ENCODE assay signal across 8 mouse cellular contexts in genomic region chr14:25420987-25421386, GRCm38 (mm10). TPM values are rescaled to one million over a fixed set of nuclear protein-coding genes. Genes with fewer than 3 reads are reported as not detected.
DNase-seq lines count a peak whose midpoint lies in the region; ATAC-seq and TF ChIP-seq lines count a peak whose summit lies in the region.

No protein-coding gene starts in this region.

- 90% methylated on average over 1 of the region's 1 CpGs for WGBS in embryonic facial prominence, embryonic 15.5 days
- 93% methylated on average over 1 of the region's 1 CpGs for WGBS in limb, embryonic 13.5 days

- H3K4me2 ChIP-seq in embryonic facial prominence, embryonic 15.5 days (replicated peaks) = no peak overlapping the region
- no peak overlapping the region for H3K4me2 ChIP-seq in limb, embryonic 13.5 days (replicated peaks)

- TF ChIP-seq CTCF in left cerebral cortex, adult 2 months (IDR thresholded peaks at IDR 0.05) = no peak

- H3K36me3 ChIP-seq in embryonic facial prominence, embryonic 15.5 days = no peaks in the 10 kb centered on the region
- no peaks in the 10 kb centered on the region for H3K36me3 ChIP-seq in limb, embryonic 13.5 days

- no peak for ATAC-seq in embryonic facial prominence, embryonic 15.5 days (ENCODE audit: insufficient number of reproducible peaks, low FRiP score, low TSS enrichment, low read depth)
- ATAC-seq in limb, embryonic 13.5 days (ENCODE audit: low FRiP score, low read depth) = no peak
- ATAC-seq in inflammation-experienced regulatory T-cells, adult 6 months = no peak

- no peak for DNase-seq in left cerebral cortex, adult 2 months (ENCODE audit: extremely low spot score in 1 of 2, low spot score in 2 of 2)
- DNase-seq in left cerebral cortex, adult 8-10 months (ENCODE audit: low spot score in 2 of 2) = no peak
- DNase-seq in heart, postnatal 4 days = peak; percentile 52
- no peak for DNase-seq in embryo, embryonic 10.5 days (ENCODE audit: low spot score)
- no peak for DNase-seq in thymus, postnatal 4 days

- no peaks in the 10 kb centered on the region for H3K9me3 ChIP-seq in embryonic facial prominence, embryonic 15.5 days (replicated peaks)
- H3K9me3 ChIP-seq in limb, embryonic 13.5 days = no peaks in the 10 kb centered on the region

- H3K27me3 ChIP-seq in embryonic facial prominence, embryonic 15.5 days = no peaks in the 10 kb centered on the region
- H3K27me3 ChIP-seq in limb, embryonic 13.5 days = no peaks in the 10 kb centered on the region

- no peak overlapping the region for H3K4me3 ChIP-seq in left cerebral cortex, adult 2 months
- no peak overlapping the region for H3K4me3 ChIP-seq in embryonic facial prominence, embryonic 15.5 days (replicated peaks)
- no peak overlapping the region for H3K4me3 ChIP-seq in limb, embryonic 13.5 days

- intact Hi-C loops in left cerebral cortex, adult 2 months (cut with DNase I) = loop anchor here (1.0 kb wide), 1 partner anchor 36 kb away; no protein-coding TSS in a partner anchor

- H3K9ac ChIP-seq in embryonic facial prominence, embryonic 15.5 days = no peak overlapping the region
- H3K9ac ChIP-seq in limb, embryonic 13.5 days = 0 out of 2 replicates have a peak overlapping the region, but pooled peaks have one; percentile 48

- peak overlapping the region; percentile 21; the same call in 1 of the 2 replicates for H3K27ac ChIP-seq in left cerebral cortex, adult 2 months
- H3K27ac ChIP-seq in embryonic facial prominence, embryonic 15.5 days (replicated peaks) = peak overlapping the region; percentile 69
- 0 out of 2 replicates have a peak overlapping the region, but pooled peaks have one; percentile 33 for H3K27ac ChIP-seq in limb, embryonic 13.5 days

- peaks cover 24% of the 10 kb centered on the region for H3K4me1 ChIP-seq in embryonic facial prominence, embryonic 15.5 days
- H3K4me1 ChIP-seq in limb, embryonic 13.5 days = peaks cover 27% of the 10 kb centered on the region

RNA-seq across cellular contexts. Expression of gene Zmiz1, which starts 38.0 kb away (rescaled TPM):
- total RNA-seq in left cerebral cortex, adult 2 months (2021) = 100 to 1,000 TPM; 106 to 107 TPM
- 10 to 100 TPM; 90.1 to 94.2 (median 92.3) TPM for total RNA-seq in left cerebral cortex, adult 8-10 months (2022)
- 38.7 and 40.1 TPM in 2 replicates for polyA plus RNA-seq in embryonic facial prominence, embryonic 15.5 days (2015; fragmentation: Nextera tagmentation; extraction: Ambion mirVana)
- 10 to 100 TPM; 67.0 to 78.5 TPM for total RNA-seq in heart, postnatal 4 days (2021)
- polyA plus RNA-seq in limb, embryonic 13.5 days (2015; fragmentation: Nextera tagmentation; extraction: Ambion mirVana) = 66.7 and 68.6 TPM in 2 replicates
- 10 to 100 TPM; 24.5 to 30.1 (median 26.1) TPM for polyA plus RNA-seq in inflammation-experienced regulatory T-cells, adult 6 months (2017; shearing (Covaris generic))
